Mouse (Mus musculus) liver, adult (tissue): Measurements from ENCODE around the gene Telo2.

Experiments used
- GATA4 ChIP-seq: IDR thresholded peaks from 2 replicates; pipeline ENCODE4 v1.6.1; 2014; ENCODE audit warnings: mild to moderate bottlenecking, low read length; ENCODE audit not compliant: insufficient replicate concordance

Telo2 gene

DNA sequence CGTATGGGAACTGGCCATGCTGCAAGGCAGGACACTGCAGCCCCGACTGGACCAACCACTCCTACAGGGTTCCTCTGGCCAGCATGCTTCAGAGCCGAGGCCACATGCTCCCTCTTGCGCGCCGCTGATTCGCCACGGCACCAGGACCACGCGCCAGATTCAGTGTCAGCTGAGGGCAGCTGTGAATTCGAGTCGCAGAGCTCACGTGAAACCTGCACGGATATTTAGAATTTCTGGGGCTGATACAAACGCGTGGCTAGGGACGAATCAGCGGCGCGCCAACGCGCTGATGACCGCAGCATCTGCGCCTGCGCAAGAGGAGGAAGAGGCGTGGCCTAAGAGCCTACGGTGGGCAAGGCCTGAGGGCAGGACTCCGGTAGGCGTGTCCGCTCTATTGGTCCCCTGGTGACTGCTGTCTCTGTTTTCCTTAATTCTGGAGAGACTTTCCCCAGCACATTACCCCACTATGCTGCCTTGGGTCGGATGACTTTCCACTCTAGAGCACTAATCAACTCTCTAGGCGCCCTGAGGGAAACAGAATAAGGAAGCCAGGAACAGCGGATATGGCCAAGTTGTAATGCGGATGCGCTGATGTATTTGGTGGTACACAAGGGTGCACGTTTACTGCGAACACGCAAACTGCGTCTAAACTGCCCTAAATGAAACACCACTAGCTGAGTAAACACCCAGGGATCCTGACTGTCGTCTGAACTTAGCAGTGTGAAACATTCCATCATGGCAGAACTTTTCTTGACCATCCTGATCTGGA is at the start of gene Telo2:
TSS of gene Telo2 (minus strand) at position 304 of the 769 bp plus-strand sequence.
- no peak; the same call in 1 of the 2 replicates for TF ChIP-seq GATA4

DNA sequence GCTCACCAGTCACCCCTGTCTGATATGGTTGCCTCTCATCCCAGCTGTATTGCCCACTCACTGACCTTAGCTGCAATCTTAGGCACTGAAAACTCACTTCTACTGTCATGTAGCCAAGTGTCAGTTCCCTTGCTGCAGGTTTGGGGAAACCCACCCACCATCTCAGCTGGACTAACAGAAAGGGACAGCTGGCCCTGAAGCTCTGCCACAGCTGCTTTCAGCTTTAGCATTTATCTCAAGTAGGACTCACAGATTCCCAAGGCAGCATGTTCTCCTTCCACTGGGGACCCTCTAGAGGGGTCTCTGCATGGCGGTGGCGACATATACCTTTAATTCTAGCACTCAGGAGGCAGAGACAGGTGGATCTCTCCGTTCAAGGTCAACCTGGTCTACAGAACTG is 49.0 kb upstream of the Telo2 start:
- TF ChIP-seq GATA4: no peak

DNA sequence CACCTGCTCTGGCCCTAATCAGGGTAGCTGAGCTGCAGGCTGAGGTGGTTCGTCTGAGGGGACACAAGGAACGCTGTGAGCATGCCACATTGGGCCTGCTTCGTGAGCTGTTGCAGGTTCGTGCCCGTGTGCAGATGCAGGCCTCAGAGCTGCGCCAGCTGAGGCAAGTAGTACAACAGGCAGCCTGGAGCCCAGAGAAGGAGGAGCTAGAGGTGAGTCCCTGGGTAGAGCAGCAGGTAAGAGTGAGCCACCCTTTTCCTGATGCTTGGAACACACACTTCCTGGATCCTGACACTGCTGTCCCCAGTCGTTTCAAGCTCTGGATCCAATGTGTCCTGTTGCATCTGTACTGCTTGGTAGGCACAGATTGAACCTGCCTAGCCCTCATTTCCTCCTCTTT is 47.6 kb upstream of the Telo2 start:
- TF ChIP-seq GATA4: no peak

DNA sequence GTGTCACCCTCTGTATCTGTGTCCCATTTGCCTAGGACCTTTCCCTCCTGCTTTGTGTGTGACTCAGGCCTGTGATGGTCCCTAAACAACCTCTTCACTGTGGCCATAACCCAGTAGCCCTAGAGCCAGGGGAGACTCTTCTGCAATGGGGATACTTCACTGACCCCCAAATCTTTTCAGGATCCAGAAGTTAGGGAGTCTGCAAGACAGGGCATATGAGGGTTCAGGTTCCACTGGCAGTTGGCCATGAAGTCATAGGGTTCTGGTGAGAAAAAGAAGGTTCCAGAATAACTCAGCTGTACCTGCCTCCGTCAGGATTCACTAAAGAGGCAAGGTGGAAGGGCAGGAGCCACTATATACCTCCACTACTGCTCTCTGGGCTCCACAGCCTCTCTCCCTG is 46.4 kb upstream of the Telo2 start, which contains the start of gene Ccdc154:
TSS of gene Ccdc154 (plus strand) at position 301 of the 400 bp plus-strand sequence.
- TF ChIP-seq GATA4: no peak

DNA sequence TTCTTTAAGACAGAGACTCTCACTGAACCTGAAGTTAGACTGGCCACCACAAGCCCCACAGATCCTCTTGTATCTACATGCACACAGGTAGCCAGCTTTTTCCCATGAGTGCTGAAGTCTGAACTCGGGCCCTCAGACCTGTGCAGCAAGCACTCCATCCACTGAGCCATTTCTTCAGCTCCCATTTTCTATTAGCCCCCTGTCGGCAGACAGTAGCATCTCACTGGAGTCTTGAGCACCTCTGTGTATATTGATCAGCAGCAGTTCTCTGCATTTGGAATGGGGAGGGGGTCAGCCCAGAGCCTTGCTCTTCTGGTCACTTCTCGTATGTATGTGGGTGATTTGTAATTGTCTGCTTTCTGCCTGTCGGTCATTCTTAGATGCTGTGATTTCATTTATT is 24.2 kb upstream of the Telo2 start:
- TF ChIP-seq GATA4: no peak

DNA sequence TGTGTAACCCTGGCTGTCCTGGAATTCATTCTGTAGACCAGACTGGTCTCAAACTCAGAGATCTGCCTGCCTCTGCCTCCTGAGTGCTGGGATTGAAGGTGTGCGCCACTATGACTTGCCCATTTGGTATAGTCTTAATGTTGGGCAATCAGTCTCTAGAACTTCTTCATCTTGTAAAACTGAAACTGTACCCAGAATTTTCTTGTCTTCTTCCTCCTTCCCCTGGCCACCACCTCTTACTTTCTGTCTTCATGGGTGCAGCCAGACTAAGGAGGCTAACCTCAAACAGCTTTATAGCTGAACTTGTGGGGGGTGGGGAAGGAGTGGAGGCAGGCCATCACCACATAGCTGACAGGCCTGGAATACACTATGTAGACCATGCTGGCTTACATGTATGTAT is 23.0 kb upstream of the Telo2 start:
- no peak for TF ChIP-seq GATA4

DNA sequence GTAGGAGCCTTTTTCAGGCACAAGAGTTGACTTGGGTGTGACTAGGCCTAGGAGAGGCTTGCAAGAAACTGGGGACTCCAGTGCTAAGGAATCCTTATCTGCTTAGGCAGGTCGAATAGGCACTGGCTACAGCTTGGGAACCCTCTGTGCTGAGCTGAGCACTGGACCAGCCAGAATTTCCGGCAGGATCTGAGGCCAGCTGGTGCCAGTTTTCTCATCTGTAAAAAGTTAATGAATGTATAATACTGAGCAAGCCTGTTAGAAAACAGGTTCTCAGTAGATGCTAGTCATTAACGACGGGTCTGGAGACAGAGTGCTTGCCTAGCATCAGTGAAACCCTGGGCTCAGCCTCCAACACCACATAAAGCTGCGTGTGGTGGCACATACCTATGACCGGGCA is 19.9 kb upstream of the Telo2 start:
- TF ChIP-seq GATA4: no peak

DNA sequence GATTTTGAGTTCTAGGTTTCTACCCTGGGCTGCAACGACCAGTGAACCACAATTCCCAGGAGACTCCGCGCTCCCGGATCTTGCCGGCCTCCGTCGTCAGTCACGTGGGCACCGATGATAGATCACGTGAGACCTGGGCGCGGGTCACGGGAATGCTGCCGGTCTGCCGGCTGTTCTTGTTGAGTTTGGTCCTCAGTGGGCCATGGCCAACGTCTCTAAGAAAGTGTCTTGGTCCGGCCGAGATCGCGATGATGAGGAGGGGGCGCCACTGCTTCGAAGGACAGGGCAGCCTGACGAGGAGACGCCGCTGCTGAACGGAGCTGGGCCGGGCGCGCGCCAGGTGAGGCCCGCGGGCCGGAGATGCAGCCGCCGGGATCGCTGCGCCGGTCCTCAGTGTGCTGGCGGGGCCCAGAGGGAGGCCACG is 17.5 kb upstream of the Telo2 start, which contains the start of gene Clcn7:
TSS of gene Clcn7 (plus strand) at position 117 of the 424 bp plus-strand sequence.
- TF ChIP-seq GATA4: no peak; the same call in 1 of the 2 replicates

DNA sequence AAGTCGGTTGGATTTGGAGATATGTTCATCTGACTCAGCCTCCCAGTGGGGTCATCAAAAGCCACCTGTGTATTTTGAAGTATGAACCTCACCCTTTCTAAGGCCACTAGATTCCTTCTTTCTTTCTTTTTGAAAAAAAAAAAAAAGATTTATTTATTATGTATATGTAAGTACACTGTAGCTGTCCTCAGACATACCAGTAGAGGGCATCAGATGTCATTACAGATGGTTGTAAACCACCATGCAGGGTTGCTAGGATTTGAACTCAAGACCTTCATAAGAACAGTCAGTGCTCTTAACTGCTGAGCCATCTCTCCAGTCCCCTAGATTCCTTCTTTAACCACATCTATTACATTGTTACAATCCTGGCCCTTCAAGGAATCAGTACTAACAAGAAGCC is 14.3 kb upstream of the Telo2 start:
- TF ChIP-seq GATA4: no peak

DNA sequence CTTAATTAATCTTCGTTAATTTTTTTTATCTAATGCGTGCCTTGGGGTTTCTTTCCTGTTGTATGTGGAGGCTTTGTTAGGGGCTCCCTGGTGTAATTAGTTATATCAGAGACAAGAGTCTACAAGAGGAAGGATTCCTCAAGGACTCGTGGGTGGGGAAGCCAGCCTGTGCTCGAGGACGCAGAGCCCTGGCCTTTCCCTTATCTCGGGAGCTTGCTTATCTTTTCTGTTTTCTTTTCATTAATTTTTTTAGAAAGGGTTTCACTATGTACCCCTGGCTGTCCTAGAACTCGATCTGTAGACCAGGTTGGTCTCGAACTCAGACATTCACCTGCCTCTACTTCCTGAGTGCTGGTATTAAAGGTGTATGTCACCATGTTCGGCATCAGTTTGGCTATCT is 11.9 kb upstream of the Telo2 start:
- no peak for TF ChIP-seq GATA4

DNA sequence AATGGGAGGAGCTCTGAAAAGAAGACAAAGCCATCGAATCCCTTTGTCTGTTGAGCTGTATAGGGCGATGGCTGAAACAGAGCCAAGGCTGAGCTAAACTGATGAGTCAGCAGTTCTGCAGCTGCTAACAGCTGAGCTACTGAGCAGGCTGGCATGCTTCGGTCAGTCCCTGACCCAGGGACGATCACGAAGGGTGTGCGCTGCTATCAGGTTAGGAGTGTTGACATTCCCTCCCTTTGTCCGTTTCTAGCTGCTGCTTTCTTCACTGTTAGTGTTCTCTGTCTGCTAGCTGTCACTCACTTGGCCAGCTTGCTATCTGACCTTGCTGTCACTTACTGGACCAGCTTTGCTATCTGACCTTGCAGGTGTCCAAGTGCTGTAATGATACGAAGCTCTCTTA is 11.3 kb upstream of the Telo2 start:
- no peak for TF ChIP-seq GATA4

DNA sequence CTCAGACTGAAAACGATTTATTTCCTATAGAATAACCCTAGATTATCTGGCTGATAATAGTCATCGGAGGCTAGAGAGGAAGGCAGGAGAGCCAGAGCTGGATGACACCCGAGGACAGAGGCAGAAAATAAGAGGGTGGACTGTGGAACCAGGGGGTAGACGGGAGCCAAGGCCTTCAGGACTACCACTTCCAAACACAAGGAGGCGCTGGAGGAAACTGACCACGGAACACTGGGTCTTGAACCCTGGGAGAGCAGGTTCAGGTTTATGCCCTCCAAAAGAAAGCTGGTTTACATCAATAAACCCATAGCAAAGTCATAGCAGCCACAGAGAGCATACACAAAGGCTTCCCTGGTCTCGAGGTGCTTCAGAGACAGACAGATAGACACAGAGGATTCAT is 8.2 kb upstream of the Telo2 start:
- TF ChIP-seq GATA4: no peak

DNA sequence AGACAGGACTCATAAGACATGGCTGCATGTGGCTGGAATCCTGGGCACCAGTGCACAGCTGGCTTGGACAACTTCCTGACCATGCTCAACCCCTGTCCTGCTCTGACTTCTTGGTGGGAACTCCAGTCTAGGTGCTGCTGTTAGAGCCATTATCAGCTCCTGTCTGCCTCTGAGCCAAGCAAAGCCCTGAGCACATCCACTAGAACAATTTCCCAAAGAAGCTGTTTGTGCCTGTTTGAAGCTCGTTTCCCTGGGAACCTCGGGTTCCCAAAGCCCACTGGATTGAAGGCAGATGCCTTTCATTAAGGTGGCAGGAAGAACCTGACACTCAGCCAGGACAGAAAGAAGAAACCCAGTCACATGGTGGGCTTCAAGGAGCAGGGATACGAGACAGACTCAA is 4.6 kb upstream of the Telo2 start, which contains the start of gene Ptx4:
TSS of gene Ptx4 (plus strand) at position 355 of the 400 bp plus-strand sequence.
- TF ChIP-seq GATA4: no peak

DNA sequence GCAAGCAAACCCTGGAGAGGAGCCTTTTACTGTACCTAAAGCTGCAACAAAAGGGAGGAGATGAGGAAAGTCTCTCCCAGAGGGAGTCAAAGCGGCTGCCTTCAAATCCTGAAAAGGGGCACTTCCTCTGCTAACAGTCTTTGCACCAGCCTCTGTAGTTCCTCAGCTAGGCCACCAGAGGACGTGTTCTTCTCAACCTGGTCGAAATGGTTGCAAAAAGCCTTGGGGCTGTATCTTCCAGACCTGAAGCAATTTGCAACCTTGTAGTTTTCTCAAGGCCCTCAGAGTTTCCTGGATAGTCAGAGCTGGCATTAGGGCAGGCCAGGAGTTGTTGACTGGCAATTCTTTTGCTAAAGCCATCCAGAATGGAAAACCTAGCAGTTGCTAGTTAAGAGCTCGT is 1.5 kb upstream of the Telo2 start:
- no peak for TF ChIP-seq GATA4

DNA sequence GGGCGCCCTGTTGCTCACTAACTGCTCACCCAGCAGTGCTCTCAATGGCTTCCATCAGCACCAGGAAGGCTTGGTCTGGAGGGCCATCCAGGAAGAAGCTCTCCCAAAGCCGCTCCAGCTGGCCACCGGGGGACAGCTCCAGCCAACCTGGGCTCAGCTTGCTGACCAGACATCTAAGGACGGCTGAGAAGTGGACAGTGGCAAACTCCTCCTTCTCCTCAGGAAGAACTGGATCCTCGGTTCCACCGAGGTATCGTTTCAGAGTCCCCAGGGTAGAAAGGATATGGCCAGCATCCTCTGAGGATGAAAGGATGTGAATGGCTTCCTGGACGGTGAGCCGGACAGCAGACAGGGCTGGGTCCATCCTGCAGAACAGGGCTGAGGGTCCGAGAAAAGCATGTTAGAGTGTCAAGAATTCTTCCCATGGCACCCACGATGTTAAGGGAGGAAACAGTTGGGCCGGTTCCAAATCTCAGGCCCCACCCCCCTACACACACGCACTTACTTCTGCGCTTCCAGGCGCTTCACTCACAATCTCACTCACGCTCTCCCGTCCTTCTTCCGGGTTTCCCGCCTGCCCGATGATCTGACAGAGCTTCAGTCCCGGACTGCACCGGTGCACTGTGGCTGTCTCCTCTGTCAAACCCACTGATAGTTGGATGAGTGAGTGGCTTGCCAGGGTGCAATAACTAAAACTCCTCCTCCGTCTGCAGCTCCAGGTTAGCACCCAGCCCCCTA is 690 bp downstream of the Telo2 start:
- TF ChIP-seq GATA4: no peak

DNA sequence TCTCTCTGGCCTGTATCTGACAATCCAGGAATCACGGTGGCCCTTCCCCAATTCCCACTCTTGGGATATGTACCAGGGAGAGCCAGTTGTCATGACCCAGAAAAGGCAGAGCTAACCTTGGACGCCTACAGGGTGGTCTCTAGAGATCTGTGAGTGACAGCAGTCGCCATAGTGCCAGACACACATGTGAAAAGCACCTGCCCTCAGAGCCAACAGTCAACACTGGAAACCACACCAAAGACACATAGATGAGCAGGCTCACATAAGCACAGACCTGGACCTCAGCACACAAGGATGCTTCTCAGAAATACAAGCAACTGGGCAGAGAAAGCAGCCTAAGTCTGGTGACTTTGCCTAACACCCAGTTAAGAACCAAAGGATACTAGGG is 3.4 kb downstream of the Telo2 start:
- no peak for TF ChIP-seq GATA4
